Mouse (Mus musculus): ENCODE measurements around the gene Sema7a.

The Sema7a gene

DNA sequence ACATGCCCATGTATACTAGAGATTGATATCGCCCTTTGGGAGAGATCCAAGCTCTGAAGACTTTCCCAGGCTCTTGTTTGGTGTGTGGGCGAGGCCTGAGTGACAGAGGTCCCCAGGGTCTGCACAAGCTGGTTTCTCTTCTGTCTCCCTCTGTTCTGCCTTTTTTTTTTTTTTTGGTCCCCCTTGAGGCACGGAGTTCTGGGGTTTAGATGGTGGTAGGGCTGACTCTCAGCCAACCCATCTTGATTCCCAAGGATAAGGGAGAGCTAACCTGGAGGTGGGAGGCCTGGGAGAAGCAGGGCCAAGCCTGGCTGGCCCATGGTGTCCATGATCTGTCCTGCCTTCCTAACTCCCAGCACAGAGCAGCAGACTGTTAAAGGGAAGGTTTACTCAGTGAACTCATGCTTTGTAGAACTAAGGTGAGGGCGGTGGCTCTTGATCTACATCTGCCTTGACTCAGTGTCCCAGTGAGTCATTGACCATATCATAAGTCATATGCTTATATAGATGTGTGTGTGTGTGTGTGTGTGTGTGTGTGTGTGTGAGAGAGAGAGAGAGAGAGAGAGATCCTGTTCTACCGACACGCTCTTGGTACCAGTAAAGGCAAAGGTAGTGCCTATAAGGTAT, 33.6 kb downstream of the Sema7a start:
- in situ Hi-C loops (cut with MboI; ENCODE audit: unreplicated experiment in 2 of 2) = no loop called here

DNA sequence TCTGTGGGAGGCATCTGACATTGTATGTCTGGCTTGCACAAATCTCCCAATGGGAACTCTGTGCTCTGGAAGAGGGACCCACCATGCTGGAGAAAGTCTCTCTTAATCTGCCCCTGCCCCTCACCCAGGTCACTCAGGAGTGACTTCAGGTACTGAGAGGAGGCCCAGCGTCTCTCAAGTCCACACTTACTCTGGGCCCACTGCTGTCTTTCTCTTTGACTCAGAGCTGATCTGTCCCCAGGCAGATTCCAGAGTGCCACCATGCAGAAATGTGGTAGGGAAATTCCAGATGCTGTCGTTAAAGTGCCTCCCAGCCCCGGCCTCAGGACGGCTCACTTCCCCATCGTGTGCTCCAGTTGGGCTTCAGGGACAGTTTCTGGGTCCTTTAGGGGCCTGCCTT, 34.3 kb downstream of the Sema7a start:
- in situ Hi-C loops (cut with MboI; ENCODE audit: unreplicated experiment in 2 of 2) = no loop called here

DNA sequence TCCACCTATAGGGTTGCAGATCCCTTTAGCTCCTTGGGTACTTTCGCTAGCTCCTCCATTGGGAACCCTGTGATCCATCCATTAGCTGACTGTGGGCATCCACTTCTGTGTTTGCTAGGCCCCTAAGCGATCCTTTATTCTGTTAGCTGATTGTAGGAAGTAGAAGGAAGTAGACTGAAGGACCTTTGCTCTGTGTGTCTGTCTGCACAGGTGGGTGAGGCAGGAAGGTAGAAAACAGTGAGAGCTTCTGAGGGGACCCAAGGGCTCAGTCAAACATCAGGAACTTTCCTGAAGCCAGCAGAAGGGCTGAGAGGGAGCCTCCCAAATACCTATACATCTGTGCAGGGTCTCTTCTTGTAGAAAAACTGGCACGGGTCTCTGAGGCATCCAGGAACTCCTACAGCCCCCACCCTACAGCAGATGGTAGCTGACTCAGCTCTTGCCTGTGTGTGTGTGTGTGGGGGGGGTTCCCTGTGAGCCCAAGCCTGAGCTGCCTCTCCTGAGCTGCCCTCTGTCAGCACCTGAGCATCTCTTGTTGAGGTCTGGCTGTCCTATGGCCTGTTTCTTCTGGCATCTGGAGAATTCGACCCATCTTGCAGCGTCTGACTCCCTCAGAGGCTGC, 35.4 kb downstream of the Sema7a start:
- in situ Hi-C loops (cut with MboI; ENCODE audit: unreplicated experiment in 2 of 2) = no loop called here

DNA sequence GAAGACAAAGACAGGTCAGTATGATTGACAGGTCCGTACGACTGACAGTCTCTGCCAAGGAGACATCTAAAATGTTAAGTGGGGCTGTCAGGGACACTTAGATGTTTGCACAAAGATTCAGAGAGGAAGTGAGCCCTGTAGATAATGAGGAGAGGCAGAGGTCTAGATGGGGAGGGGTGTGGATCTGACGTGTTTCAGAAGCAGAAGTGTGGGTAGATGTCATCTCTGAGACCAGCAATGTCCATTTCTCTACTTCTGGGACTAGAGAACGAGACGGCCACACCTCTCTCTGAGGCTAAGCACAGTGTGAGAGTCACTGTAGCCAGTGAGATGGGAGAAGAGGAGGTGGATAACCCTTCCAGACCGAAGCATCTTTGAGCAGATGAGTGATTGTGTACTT, 38.1 kb downstream of the Sema7a start:
- in situ Hi-C loops (cut with MboI; ENCODE audit: unreplicated experiment in 2 of 2) = no loop called here

DNA sequence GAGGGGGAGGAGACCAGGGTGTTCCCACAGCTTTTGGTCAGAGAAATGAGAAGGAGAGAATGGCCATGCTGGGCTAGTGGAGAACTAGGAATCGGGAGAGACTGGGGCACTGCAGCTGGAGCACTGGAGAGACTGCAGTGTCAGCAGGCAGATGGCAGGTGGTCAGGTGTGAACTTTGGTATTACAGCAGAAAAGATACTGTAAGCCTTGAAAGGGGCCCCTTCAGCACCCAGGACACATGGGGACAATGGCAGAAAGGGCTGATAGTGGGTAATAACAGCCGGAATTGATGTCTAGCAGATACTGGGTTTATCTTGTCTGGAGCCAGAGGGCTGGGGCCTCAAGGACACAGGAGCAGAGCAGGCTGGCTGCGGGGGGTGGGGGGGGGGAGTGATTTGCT, 38.9 kb downstream of the Sema7a start:
- in situ Hi-C loops (cut with MboI; ENCODE audit: unreplicated experiment in 2 of 2) = no loop called here

DNA sequence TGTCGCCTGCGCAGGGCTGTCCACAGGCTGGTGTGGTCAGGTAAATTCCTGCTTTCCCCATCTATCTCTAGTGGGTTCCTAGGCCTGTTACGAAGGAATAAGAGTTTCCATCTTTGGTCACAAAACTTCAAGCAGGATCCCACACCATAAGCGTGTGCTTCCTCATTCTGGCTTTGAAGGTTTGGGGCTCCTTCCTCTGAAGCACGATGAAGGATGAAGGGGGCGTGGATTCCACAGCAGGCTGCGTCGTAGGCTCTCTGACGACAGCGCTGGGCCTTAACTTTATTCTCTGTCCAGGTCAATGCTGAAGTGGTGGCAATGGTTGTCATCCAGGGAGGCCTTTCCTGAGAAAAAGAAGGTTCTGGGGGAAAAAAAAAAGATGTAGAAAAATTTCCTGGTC, 40.7 kb downstream of the Sema7a start:
- in situ Hi-C loops (cut with MboI; ENCODE audit: unreplicated experiment in 2 of 2) = no loop called here

DNA sequence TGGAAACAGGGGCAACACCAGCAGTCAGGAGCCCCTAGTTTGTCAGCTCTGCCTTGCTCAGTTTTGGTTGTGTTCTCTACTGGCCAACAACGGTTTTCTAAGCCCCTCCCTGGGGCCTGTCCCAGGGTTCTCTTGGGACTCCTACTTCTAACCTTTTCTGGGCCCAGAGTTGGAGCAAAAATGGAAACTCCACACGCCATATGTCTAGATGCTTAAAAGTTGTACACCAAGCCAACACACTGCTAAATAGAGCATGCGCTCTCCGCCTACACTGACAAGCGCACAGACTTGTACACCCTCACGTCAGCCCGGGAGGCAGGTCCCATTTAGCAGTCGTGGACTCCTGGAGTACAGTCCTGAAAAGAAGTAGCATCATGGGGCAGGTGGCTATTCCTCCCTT, 45.4 kb downstream of the Sema7a start:
- in situ Hi-C loops (cut with MboI; ENCODE audit: unreplicated experiment in 2 of 2) = no loop called here

DNA sequence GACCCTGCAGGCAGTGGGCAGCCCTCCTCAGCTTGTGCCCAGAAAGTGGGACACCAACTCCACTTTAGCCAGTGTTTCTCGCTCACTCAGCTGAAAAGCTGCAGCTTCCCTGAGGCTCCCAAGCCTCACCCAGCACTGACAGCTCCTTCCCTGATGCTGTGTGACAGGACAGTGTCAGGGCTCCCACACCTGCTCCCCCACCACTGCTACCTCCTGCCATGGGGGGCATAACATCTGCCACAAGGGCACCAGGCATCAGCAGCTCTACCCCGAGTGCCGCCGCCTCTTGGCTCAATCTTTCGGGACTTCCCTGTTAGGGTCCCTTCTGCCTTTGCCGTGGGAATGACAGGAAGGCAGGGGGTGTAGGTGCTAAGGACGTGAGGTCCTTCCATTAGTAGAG, 46.4 kb downstream of the Sema7a start:
- in situ Hi-C loops (cut with MboI; ENCODE audit: unreplicated experiment in 2 of 2) = no loop called here

DNA sequence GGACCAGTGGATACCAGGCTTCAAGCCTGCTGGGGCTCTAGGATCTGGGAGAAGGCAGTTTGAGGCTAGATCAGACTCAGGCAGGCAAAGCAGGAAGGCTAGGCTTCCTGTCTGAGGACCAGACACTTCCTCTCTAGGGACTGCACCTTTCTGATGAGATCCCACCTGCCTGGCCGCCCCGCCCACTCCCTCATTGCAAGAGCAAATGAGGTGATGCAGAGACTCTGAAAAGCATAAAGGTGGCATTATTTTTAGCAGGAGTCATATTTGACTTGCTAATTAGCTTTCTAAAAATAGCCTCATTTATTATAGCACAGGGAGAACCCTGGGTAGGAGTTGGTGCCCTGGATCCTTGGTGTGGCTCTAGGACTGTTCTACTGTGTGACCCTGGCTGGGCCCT, 48.2 kb downstream of the Sema7a start:
- in situ Hi-C loops (cut with MboI; ENCODE audit: unreplicated experiment in 2 of 2) = no loop called here

DNA sequence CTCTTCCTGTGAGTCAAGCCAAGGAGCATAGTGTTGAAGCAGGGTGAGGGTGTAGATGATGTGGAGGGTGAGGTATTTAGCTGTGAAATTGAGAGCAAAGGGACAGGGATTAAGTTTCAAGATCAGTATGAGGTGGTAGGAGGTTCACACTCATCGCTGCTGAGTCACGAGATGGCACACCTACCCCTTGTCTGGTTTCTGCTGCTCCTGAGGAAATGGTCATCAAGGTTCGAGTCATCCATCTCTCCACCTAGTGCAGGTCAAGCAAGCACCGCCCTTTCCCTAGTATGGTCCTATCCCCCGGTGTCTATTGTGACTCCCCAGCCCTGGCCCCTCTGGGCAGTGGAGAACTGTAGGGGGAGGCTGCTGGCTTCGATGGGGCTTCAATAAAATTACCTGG, 49.4 kb downstream of the Sema7a start:
- in situ Hi-C loops (cut with MboI; ENCODE audit: unreplicated experiment in 2 of 2) = no loop called here

DNA sequence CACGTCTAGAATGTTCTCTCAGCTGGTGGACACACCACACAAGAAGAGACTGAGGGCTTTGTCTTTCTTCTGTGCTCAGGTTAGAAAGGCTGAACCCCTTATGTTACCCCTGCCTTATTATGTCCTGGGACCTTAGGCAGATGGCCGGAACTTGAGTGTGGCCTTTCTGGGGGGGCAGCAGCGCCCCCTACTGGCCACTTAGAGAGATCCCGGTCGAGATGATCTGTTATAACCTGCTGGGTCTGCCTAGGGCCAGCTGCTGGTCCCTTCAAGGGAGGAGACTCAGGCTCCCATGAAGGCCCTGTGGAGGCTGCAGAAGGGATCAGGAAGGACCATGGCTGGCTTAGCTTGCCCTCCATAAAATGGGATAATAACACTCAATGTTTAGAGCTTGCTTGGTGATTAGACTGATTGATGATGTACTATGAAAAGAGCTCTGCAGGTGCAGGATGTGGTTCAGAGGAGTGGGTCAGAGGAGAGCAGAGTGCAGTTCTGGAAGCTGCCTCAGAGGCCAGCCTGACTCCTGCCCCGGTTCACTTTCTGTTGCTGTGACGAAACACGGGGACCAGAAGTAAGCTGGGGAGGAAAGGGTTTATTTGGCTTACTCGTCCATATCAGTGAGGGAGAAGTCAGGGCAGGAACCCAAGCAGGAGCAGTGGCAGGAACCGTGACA, 50.7 kb downstream of the Sema7a start:
- in situ Hi-C loops (cut with MboI; ENCODE audit: unreplicated experiment in 2 of 2) = loop anchor here (5.0 kb wide), 3 partner anchors 53 to 203 kb away; no protein-coding TSS in a partner anchor

DNA sequence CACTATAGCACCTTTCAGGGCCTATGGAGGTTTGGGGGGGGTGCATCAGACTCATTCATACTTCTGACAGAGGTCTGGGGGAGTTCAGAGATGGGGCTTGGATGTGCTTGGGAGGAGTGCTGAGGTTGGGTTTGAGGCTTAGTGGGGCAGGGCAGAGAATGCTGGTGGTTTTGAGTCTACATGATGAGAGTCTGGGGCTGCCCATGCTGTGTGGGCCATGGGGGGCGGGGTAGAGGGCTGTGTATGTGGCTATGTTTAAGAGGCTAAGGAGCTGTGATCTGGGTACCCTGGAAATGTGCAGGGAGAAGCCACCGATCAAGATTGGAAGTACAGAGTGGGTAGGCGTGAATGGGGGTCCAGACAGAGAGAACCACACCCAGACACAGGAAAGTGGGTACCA, 52.1 kb downstream of the Sema7a start:
- in situ Hi-C loops (cut with MboI; ENCODE audit: unreplicated experiment in 2 of 2) = loop anchor here (5.0 kb wide), 3 partner anchors 55 to 205 kb away; no protein-coding TSS in a partner anchor

DNA sequence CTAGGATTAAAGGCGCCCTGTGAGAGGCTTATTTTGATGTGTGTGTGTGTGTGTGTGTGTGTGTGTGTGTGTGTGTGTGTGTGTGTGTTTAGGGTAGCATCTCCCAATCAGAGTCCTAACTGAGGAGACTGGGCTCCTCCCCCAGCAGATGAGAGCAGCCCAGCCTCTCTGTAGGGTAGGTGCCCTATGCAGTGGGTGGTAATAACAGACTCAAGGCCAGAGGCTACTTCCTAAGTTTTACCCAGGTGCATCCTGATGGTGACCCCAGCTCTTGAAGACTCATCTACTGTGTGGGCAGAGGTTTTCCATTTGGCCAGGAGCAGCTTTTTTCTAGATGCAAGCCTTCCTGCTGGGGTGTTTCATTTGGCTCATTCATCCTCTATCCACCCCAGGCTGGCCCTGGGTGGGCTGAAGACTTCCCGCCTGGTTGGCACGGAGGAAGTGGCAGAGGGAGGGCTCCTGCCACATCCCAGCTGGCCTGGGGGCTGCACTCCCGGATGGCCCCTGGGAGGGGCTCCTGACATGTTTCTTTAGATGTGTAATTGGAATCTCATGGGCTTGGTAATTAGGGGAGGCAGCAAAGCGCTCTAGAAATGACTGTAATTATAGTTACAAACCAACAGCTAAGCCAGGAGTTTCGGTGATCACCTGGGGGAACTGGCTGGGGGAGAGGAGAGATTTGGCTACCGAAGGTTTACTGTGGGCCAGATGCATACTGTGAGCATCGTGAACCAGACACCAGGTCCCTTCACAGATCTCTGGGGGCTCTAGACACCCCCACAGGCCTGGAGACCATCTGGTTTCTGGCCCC, 53.1 kb downstream of the Sema7a start:
- in situ Hi-C loops (cut with MboI; ENCODE audit: unreplicated experiment in 2 of 2) = loop anchor here (5.0 kb wide), 3 partner anchors 56 to 206 kb away; no protein-coding TSS in a partner anchor

DNA sequence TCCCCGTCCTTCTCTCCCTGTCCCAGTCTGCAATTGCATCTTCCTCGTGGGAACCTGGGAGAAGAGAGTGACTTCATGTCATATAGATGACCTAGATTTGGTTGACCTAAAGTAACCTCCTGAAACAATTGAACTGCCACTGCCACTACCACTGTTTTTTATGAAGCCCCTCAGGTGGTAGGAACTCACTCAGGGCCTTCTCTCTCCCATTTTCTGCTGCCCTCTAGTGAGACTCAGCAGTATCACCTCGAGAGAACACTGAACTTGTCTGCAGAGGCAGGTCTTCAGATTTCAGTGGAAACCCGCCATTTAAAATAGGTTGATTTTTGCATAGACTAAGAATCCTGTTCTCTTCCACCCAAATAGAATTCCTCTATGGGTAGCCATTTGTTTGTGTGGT, 55.4 kb downstream of the Sema7a start:
- in situ Hi-C loops (cut with MboI; ENCODE audit: unreplicated experiment in 2 of 2) = loop anchor here (5.0 kb wide), 2 partner anchors 133 to 333 kb away; no protein-coding TSS in a partner anchor

DNA sequence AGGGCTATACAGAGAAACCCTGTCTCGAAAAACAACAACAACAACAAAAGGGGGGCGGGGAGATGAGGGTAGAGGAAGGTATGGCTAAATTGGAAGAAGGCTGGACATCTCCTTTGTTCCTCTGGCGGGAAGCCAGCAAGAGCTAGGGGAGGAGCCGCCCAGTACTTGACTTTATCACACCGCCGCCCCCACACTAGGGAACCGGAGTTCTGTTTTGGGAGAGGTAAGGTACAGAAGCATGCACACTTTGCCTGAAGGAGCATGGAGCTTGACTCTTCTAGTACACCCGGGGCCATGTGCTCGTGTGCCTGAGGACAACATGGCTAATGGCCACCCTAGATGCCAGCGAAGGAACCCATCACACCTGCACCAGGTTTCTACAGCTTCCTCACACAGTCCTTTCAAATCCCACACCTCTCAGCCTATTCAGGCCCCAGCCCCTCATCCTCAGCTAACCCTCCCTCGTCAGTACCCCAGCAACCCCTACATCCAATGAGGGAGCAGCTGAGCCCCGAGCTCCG, 57.7 kb downstream of the Sema7a start:
- in situ Hi-C loops (cut with MboI; ENCODE audit: unreplicated experiment in 2 of 2) = loop anchor here (5.0 kb wide), 2 partner anchors 135 to 335 kb away; no protein-coding TSS in a partner anchor

DNA sequence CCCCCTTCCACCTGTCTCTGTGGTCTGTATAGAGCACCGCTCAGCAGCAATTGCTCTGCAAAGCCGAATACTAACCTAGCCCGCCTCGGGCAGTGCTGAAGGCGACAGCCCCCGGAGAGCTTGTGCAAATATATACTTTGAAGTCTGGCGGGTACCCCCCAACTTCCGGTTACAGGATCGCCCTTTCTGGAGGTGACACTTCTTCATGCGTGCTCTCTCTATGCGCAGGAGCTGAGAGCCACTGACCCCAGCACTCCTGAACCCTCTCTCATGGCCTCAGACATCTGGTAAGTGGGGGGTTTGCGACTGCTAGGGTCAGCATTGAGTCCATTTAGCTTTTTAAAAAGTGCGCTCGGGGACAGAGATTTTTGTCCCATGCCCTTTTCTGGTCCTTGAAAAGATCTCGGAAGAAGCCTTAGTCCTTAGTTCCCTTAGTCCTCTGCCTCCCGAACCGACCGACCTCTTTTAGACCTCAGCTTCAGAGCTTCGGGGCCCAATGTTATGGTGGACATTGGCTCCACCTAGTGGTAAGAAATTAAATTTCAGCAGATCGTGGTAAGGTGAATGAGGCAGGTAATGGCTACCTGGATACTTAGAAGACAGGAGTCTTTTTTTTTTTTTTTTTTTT, 58.2 kb downstream of the Sema7a start:
- in situ Hi-C loops (cut with MboI; ENCODE audit: unreplicated experiment in 2 of 2) = loop anchor here (5.0 kb wide), 2 partner anchors 136 to 336 kb away; no protein-coding TSS in a partner anchor

DNA sequence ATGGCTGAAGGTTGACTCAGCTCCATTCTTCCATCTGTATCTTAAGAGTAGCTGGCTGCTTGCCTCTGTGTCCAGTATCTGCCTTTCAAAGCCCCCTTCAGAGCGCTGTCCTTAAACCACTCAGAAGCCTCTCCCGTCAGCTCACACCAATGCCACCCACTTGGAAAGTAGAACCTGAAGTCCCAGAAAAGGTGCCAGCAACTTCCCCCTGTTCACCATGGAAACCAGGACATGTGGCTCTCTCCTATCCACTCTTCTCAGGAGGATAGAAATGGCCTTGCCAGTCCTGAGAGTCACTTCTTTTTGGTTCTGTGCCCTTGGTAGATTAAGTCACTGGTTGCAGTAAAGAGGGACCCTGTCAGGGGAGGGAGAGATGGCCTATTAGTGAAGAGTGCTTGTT, 58.8 kb downstream of the Sema7a start:
- in situ Hi-C loops (cut with MboI; ENCODE audit: unreplicated experiment in 2 of 2) = loop anchor here (5.0 kb wide), 2 partner anchors 136 to 336 kb away; no protein-coding TSS in a partner anchor

DNA sequence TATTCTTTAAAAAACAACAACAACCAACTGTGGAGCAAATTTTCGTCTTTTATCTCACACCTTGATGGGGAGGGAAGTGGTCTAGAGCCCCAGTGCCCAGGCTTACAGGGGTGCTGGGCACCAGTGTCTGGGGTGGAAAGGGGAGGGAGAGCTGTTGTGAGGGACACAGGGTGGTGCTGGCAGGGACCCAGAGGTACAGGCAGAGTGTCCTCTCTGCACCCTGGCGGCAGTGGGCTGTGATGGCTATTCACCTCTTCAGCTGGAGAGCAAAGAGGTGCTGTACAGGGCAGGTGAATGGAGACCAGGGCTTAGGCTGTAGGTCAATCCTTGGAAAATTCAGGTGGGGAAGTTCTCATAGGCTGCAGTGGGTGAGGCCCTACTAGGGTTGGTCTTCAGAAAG, 59.8 kb downstream of the Sema7a start:
- in situ Hi-C loops (cut with MboI; ENCODE audit: unreplicated experiment in 2 of 2) = loop anchor here (5.0 to 25.0 kb wide), 7 partner anchors 137 to 1112 kb away; partner anchors contain the start of genes Cox5a (in 1 of the 2) and Trcg1 (in 1 of the 2)

DNA sequence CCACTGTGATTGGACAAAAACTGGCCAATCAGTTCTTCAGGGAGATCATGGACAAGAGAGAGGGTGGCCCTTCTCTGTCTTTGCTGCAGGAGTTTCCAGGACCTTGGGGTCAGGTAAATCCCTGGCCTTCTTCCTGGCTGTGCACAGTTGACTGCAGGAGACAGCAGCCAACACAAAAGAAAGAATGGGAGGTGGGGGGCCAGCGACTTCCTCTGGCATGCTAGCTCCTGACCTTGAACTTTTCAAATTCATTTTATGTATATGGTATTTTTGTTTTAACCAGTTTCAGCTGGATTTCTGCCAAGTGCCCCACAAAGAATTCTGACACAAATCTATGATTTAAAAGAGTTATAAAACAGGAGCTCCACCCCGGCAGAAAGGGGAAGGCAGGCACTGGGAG, 63.4 kb downstream of the Sema7a start:
- in situ Hi-C loops (cut with MboI; ENCODE audit: unreplicated experiment in 2 of 2) = loop anchor here (5.0 to 25.0 kb wide), 6 partner anchors 341 to 1116 kb away; partner anchors contain the start of genes Cox5a (in 1 of the 2) and Trcg1 (in 1 of the 2)
